Mouse (Mus musculus): ENCODE results near the gene Cd59a.
"Not testable (repeated sequence)": the region's sequence is repeated elsewhere in the genome, so short reads cannot be mapped to it uniquely, and the experiment has no call there.

Gene Cd59a

DNA sequence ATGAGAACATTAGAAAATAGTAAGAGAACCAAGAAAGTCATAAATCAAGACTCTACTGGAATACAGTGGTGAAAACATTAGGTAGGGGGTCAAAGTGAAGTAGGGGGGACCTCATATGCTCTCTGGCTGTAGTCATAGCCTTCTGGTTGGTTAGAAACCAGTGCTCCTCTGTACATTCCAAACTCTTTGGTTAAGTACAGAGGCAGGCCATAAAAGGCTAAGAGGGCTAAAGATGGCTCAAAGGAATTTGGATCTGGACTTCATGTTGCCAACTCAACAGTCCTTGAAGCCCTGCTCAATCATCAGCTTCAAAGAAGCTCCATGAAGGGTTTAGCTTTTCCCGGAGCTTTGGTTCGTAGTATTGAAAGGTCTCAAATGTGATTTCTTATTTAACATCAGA is 13.4 kb downstream of the Cd59a start:
- not testable (repeated sequence) for DNase-seq (ENCODE audit: low spot score in 2 of 2)

- DNase-seq (ENCODE audit: low spot score in 2 of 2), result no peak
Measured at GRCm38 (mm10) chr2:104109528-104109927, 13.9 kb downstream of the Cd59a start.

GRCm38 (mm10) chr2:104110031-104110430 is 14.4 kb downstream of the Cd59a start:
- DNase-seq (ENCODE audit: low spot score in 2 of 2), result no peak

DNA sequence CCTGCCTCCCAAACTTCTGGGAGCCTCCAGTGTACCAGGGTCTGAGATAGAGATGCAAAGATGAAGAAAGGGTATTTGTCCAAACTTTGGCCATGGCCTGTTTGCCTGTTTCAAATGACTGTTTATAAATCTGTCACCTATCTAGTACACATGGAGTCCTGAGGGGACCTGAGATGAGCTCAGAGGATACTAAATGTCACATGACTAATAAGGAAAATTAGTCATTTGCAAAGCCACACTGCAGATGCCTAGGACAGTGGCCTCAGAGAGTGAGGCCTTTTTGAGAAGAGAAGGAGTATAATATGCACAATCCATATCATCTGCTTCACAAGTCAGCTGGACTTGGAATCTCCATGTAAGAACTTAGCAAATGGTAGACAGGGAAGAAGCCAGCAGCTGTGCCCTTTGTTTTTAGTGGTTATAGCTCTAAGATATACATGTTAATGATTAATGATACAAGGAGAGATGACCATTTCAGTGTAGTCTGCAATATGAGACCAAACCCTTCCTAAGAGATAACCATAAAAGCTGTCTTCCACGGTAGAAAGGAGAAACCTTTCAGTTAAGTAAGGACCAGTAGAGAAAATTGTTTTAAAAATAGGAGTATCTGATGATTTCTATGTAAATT is 15.7 kb downstream of the Cd59a start:
- not testable (repeated sequence) for DNase-seq (ENCODE audit: low spot score in 2 of 2)

- DNase-seq (ENCODE audit: low spot score in 2 of 2), result not testable (repeated sequence)
Measured at GRCm38 (mm10) chr2:104113563-104113962, 18.0 kb downstream of the Cd59a start.

GRCm38 (mm10) chr2:104114898-104115297 is 19.3 kb downstream of the Cd59a start:
- DNase-seq (ENCODE audit: low spot score in 2 of 2), result no peak

DNA sequence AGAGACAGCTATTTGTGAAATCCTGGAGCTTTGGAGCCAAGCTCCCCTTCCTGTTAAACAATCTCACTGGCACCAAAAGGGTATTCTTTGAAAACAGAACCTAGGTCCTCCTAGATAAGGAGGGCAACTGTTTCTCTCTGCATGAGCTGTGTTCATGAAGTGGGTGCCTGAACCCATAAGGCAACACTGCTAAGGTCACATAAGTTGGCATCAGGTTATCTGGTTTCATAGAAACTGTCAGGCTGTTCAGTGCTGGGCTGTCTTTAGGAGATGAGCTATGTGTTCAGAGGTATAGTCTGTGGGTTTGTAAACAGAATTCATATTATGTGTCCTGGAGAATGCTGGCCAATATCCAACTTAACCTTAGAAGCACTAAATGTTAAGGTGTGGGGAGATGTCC is 21.6 kb downstream of the Cd59a start:
- DNase-seq (ENCODE audit: low spot score in 2 of 2), result not testable (repeated sequence)

DNA sequence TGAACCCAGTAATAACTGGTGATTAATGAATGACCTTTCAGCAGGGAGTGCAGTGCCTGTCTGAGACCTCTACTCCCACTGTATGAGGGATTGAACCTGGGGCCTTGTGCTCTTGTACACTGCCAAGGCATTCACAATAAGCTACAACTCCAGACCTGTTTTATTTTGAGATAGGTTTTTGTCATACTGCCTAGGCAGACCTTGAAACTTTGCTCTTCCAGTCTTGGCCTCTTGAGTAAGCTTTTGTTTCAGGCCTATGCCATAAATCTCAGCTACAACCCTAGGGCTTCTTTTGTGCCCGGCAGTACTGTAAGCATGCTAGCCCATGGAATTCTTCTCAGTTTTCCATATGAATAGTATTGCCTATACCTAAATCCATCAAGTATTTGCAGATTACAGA is 23.5 kb downstream of the Cd59a start:
- no peak for DNase-seq (ENCODE audit: low spot score in 2 of 2)

GRCm38 (mm10) chr2:104120312-104120711 is 24.7 kb downstream of the Cd59a start:
- DNase-seq (ENCODE audit: low spot score in 2 of 2), result no peak

DNA sequence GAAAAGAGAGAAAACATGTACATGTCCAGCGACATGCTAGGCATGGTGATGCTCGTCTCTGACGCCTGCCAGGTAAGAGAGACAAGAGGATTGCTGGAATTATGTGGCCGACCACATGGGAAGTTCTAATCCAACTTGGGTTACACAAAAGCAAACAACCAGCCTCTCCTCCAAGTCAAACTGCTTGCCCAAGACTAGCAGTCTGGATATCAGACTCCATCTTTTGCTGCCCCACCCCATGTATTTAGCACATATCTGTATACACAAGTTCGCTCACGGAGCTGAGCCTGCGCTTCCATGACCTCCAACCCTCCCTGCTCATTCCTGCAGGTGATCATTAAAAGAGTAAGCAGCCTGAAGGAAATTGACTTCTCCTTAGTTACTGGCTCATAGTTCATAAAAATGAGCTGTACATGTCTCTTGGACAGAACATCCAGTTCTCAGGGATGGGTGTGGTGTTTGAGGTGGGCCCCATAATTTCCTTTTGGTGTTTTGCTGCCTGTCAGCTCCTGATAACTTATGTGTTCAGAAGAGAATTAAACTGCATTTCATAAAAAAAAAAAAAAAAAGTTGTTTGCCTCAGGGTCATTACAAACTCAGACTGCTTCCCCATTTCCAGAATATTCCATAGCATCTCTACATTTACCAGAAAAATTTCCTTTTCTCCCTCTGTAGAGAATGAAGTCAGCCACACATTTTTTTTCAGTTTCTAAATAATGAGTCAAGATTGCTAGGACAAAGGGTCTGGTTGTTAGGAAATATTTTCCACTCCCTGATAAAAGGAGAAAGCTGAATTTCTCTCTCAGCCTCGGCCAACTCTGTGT is 26.3 kb downstream of the Cd59a start:
- DNase-seq (ENCODE audit: low spot score in 2 of 2), result no peak

GRCm38 (mm10) chr2:104122505-104123378 is 27.1 kb downstream of the Cd59a start, which contains the start of gene A930018P22Rik:
Gene A930018P22Rik, plus strand, starts transcription at chr2:104122769.
- peak; percentile 86 to 96 for DNase-seq (ENCODE audit: low spot score in 2 of 2)

- DNase-seq (ENCODE audit: low spot score in 2 of 2), result no peak
Measured at GRCm38 (mm10) chr2:104123540-104123939, 27.9 kb downstream of the Cd59a start.

DNA sequence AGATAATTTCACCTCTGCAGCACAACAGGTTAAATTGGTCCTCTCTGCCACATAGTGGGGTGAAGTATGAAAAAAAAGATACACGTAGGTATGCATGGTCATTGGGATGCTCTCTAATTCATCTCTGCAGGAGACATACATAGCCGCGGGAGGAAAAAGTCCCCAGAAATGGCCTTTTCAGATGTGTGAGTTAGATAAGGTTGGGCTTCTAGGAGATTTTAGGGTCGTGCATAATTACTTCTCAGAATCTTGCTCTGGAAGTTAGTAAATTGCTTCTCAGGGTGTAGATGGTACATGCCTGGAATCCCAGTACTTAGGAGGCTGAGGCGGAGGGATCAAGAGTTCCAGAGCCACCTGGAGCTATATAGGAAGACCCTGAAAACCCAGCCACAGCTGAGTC is 28.5 kb downstream of the Cd59a start:
- no peak for DNase-seq (ENCODE audit: low spot score in 2 of 2)

DNA sequence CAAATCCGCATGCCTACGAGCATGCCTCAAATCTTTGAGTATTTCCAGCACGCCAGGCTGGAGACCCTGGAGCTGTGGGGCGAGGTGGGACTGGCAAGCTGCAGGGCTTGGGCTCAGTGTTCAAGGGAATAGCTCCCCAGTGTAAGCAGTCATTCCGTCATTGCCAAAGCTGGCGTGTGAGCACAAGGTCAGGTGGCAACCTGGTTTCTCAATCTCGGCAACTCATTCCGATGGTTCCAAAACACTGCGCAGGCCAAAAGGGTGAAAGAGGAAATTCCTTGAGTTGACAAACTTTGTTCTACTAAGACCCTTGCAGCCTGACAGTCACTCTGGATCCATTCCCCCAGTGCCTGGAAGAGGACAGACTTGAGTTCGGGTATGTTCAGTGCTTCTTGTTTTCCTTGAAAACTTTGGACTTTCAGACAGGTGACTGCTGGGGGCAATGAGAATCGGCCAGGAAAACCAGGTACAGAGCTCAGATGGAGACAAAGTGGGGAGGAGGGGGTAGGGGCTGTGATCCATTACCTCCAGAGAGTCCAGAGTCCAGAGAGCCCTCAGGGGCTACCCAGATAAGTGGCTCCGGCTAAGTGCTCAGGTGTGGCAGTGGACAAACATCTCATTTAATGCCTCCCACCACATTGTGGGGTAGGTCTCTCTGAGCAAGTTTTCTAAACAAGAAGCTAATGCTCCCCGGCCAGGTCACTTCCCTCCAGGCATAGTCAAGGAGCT is 33.4 kb downstream of the Cd59a start:
- DNase-seq (ENCODE audit: low spot score in 2 of 2), result no peak

DNA sequence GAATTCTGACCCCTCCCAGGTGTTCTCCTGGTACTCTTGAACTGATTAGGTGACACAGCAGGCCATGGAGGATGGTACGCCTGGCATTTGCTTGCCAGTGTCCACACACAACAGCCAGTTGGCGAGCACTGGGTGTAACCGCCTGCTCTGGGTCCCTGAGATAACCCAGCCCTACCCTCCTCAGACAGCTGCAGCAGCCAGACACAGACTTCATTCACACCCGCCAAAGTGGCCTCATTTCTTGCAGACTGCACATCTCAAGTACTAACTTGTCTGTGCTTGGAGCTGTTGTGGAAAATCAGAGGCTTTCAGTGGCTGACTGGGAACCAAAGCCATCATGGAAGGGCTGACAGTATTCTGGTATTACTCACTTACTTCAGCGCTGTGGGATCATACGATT is 34.6 kb downstream of the Cd59a start:
- DNase-seq (ENCODE audit: low spot score in 2 of 2), result no peak

DNA sequence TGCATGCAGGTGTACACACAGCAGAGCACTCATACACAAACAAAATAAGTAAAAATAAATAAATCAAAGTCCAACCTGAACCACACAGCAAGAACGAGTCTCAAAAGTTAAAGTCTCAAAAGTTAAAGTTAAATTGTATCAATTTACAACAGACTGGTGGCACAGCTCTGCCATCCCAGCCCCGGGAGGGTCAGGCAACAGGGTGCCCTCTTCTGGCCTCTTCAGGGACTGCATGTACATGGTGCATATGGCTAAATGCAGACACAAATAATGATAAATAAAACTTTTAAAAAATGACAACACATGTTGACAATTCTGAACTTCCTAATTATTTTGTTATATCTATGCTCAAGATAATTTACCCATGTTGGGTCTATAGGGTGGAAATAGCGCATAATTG is 35.4 kb downstream of the Cd59a start:
- DNase-seq (ENCODE audit: low spot score in 2 of 2), result no peak

DNA sequence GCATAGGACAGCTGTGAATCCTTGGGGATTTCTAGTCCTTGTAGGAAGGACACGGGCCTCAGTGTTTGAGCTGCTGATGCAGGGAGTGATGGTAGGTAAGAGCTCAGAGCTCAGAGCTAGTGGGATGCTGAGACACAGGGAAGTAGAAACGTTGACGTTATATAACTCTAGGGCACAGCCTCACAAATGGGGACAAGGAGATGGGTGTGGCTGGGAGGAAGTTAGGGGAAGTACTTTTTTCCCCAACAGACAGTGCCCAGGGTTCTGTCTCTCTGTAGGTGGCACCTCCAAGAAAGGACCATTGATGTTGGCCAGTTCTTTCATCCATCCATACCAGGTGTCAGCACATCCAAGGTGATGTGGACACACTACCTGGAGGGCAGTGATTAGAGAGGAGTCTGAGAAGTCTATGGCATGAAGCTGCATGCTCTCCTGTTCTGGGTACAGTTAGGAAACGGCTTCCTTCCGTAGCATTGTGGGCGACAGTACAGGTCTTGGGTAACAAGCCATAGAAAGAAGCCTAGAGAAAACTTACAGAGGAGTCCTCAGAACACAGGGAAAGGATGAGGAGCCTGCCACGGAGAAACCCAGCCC is 36.8 kb downstream of the Cd59a start:
- DNase-seq (ENCODE audit: low spot score in 2 of 2), result no peak

DNA sequence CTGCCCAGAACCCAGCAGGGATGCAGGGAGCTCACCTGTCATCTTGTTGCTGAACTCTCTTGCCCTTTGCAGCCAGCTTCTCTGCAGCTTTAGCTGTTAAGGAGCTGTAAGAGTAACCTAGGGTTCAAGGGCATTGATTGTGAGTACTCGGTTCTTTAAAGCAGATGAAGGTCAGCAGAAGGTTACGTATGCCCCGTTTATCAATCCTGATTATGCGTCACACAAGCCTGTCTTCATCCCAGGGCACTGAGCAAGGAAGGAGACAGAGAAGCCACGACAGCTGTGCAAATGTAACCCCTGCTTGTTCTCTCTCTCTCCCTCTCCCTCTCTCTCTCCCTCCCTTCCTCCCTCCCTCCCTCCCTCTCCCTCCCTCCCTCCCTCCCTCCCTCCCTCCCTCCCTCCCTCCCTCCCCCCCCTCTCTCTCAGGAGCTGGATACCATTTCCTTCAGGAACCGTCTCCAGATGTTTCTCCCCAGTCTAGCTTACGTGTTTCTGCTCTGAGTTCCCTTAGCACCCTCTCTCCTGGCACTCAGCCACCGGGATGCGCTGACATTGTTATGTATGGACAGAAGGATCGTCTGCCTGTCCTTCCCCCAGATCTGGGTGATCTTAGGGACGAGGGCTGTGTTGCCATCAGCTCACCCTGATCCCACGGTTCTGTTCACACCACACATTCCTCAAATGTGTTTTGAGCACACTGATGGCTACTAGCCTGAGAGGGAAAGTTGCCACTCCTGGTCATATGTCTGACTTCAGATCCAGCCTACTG is 37.6 kb downstream of the Cd59a start:
- no peak for DNase-seq (ENCODE audit: low spot score in 2 of 2)

GRCm38 (mm10) chr2:104134150-104135056 is 38.8 kb downstream of the Cd59a start:
- DNase-seq (ENCODE audit: low spot score in 2 of 2), result peak; percentile 30 to 44
